Mouse (Mus musculus) layer of hippocampus, adult 11-12 months (tissue): ENCODE results near the gene Slc46a2.

Source experiments
- DNase-seq: peaks from one replicate; pipeline ENCODE4 v3.0.0; 2022; ENCODE audit warnings: low spot score

The Slc46a2 gene

DNA sequence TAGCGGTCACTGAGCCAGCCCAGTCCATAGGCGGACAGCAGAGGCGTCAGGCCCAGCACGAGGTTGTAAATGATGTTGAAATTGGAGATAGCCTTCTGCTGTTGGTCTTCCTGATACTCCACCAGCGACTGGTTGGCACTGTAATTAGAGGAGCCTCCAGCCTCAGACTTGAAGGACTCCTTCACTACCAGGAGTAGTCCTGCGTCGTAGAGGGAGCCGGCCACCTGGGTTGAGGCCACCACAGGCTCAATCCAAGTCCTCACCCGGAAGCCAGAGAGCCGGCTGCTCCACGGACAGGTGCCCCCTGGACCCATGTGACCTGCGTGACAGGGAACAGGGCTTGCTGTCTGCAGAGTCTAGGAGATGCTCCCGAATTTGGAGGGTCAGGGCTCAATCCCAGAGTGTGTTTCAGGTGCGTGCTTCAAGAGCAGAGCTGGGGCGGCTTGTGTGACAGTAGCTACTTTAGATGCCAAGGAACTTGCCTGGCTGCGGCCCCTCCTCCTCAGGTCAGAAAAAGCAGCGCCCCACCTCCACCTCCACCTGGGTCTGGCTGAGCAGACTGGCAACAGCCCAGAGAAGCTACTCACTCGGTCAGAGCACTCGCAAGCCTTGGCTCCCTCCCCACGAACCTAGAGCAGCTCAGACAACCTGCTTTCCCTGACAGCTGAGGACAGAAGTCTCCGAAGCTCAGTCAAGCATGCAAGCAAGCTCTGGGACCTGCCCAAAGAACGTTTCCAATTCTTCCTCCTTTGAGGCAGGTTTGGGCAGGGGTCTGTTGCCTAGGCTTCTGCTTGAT is at the start of gene Slc46a2:
Gene Slc46a2 (minus strand): TSS at position 449 of the 796 bp plus-strand sequence.
- no peak for DNase-seq

DNA sequence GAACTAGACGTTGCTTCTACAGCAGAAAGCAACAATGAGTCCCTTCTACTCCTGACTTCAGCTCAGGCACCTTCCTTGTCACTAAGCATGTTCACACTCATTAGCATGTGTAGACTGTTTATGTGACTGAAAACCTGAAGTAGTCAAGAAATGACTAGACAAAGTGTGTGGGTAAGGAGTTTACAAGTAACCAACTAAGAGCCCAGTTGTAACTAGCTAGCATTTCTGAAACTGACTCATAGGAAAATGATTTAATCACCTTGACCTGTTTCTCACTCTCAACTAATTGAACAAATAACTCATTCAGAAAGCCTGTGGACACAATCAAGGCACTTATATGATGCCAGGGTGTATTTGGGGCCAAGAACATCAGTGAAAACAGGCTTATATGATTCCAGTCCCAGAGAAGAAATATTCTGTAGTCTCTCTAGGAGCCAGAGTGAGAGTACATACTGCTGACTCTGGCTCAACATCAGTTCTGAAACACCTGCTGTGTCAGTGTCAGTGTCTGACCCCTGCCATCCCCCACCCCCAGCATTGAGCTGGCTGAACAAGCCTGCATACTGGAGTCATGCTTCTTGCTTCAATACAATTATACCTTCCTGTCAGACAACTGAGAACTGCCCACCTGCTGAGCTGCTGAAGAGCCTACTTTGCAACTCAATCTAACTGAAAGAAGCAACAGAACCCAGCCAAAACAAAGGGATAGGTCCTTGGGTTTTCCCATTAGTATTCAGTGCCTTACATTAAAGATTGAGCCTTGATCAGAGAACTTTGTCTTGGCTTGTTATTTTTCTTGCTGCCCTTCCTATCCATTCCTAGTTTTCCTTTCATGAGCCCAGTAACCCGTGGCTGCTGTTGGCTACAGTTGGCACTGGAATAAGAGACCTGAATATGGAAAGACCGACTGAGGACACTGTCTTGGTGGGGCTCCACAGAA is 48.8 kb upstream of the Slc46a2 start, which contains the start of gene Mup6:
Gene Mup6 (plus strand): TSS at position 890 of the 940 bp plus-strand sequence.
- DNase-seq: no peak

DNA sequence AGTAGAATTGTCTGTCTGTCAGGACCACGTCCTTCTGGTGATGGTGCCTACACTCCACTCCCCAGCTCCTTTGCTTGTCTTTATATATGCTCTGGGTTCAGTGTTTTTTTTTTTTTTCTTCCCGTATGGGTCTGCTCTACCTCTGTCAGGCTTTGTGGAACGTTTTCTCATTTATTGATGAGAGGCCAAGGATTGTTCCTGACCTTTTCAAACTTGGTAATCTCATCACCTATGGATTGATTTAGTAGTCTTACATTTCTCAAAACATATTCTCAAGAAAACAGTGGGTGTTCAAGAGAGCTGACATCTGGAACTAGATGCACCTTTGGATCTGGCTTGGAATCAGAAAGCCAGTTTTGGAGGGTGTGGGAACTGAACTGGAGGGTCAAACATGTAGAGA is 45.8 kb upstream of the Slc46a2 start, which contains the start of gene Mup4:
Gene Mup4 (minus strand): TSS at position 101 of the 400 bp plus-strand sequence.
- no peak for DNase-seq

DNA sequence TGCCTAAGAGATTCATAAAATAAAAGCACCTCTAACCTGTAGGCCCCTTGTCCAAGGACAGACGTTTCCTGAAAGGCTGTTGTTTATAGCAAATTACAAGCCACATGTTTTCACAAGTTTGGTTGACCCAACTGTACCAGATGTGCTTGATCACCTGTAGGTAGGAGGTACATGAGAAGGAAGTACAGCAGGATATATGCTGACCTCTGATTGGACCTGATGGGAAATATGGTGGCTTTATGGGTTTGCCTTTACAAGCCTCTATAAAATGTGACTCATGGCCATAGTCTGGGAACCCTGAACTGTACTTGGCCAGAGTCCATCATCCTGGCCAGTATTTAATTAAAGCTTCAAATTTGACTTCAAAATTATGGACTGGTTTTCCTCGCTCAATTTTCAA is 22.7 kb upstream of the Slc46a2 start:
- DNase-seq: no peak

DNA sequence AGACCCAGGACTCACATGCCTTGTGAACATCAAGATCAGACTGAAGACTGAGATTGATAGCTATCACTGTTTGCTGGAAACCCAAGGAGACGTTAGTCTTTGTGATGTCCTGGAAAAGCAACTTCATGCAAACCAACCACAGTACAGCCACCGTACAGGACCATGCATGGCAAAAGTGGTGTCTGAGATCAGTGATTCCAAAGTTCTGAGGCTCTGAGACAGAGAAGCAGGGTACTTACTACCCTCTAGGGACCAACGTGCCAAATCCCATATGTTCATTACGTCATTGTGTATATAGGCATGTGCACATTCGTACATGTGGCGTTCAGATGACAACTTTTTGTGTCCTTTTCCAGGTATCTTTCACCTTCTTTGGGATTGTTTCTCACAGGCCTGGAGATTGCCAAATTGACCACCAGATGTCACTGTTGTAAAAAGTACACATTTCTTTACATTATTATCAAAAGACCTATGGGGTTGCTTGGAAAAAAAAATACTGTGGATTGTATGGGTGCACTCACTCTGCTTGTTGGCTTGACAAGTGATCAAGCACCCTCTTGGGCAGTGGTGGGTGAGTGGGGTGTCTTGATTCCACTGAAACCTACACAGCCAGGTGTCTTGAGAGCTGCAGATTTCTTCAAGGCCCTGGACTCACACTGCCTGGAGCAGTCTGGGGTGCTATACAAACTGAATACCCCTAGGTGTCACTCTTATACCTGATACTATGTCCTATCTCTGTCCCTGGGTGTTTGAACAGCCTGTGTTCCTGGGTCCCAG is 17.8 kb upstream of the Slc46a2 start:
- DNase-seq: peak; percentile 8

DNA sequence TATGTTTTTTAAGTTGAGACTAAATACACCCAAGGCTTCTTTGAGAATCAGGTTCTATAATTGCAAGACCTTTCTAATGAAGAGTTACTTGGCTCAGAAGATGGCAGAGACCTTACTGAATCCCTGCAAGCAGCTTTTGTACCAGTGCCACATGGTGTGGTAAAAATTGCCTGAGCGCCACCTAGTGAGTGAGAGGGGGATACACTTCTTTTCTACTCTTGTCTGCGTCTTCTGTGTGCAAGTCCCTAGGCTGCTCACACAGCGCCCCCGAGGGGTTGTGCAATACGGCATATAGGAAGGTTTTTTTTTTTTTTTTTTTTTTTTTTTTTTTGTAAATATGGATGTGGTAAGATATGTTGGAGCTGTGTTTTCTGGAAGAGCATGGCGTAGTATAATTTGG is 13.5 kb upstream of the Slc46a2 start:
- DNase-seq: peak; percentile 81

DNA sequence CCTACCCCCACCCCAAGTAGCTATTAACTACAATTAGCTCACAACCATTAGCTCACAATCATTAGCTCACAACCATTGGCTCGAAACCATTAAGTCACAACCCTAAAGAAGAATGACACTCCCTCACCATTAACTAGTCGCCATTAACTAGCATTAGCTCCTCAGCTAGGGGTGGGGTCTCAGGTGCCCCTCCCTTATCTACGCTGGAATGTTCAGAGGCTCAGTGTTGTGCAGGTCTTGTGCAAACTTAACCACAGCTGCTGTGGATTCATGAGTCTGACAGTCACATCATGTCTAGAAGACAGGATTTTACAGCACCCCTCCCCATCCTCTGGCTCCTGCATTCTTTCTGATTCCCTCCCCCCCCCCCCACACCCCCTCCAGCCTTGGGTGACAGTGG is 12.8 kb upstream of the Slc46a2 start:
- no peak for DNase-seq

- DNase-seq: no peak
Observed at GRCm38 (mm10) chr4:59925082-59925481, 10.2 kb upstream of the Slc46a2 start.

DNA sequence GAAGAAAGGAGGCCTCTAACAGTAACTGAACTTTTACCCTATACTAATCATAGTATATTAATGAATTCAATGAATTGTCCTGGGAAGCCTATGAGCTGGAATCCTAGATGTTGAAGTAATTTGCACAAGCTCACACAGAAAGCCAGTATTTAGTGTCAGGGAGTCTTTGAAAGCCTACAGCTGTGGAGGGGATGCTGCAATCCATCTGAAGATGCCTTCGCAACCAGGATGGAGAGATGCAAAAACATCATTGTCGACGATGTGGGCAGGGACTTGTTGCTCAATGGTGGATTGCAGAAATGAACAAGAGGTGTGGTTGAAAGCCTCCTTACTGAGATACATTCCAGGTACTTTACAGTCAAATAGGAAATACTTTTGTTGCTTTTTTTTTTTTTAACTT is 3.1 kb upstream of the Slc46a2 start:
- DNase-seq: no peak

- no peak for DNase-seq
Observed at GRCm38 (mm10) chr4:59908785-59909184, 6.1 kb downstream of the Slc46a2 start.

DNA sequence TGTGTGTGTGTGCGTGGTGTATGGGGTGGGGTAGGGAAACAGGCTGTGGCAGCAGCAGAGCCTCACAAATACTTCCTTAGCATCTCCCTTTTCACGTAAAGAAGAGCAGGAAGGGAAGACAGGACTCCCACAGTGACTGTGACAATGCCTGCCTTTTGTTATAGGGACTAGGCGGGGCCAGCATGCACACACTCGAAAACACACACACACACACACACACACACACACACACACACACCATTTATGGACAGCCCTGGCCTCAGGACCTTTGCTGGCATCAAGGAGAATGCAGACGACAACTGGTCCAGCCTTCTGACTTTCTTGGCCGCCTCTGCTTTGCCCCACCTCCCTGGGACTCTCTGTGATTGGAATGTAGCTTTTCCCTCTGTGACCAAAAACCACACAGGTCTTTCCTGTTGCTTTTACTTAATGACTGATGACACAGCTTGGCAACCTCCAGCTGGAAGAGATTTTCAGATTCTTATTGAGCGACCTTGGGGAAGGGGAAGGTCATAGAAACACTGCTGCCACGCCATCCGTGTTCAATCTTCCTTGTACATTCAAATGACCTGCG is 7.1 kb downstream of the Slc46a2 start:
- no peak for DNase-seq

GRCm38 (mm10) chr4:59907092-59907491 is 7.8 kb downstream of the Slc46a2 start:
- no peak for DNase-seq

- DNase-seq: no peak
Observed at GRCm38 (mm10) chr4:59902547-59902946, 12.3 kb downstream of the Slc46a2 start.

- DNase-seq: no peak
Observed at GRCm38 (mm10) chr4:59901810-59902209, 13.0 kb downstream of the Slc46a2 start.

DNA sequence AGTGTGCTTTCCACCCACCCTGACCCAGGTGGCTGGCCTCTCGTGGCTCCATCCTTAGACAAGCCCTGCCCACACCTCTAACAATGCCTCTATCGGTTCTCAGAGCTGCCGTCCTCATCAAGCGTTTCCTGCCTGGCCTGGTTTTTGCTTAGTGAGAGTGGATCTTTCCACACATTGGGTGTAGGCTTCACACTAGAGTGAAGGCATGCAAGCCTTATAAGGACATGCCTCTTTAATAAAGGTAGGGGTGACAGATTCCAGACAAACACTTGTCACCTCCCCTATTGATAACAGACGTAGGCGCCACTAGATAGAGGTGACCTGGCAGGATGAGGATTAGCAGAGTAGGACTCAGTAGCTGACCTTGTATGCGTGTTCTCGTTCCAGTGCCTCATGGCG is 16.3 kb downstream of the Slc46a2 start:
- no peak for DNase-seq

GRCm38 (mm10) chr4:59897814-59898520 is 16.9 kb downstream of the Slc46a2 start:
- no peak for DNase-seq

GRCm38 (mm10) chr4:59896000-59896399 is 18.9 kb downstream of the Slc46a2 start:
- no peak for DNase-seq

DNA sequence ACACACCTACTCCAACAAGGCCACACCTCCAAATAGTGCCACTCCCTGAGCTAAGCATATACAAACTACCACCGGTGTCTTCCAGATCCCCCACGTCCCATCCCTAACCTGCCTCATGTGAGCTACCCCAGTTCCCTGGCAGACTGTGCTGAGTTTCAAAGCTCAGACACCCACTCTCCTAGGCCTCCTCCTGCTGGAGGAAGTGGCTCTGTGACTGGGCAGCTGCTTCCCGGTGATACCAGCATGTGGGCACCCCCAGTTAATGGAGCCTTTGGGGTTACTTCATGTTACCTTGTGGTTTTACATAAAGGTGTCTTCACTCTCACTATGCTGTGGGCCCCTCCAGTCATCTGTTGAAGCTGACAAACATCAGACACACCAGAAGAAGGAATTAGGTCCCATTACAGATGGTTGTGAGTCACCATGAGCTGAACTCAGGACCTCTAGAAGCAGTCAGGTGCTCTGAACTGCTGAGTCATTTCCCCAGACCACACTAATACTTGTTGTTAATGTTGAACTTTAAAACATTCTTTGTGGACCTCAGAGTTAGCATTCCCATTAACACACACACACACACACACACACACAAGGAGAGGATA is 19.8 kb downstream of the Slc46a2 start:
- no peak for DNase-seq

GRCm38 (mm10) chr4:59894415-59894814 is 20.4 kb downstream of the Slc46a2 start:
- DNase-seq: no peak

- no peak for DNase-seq
Observed at GRCm38 (mm10) chr4:59892731-59893130, 22.1 kb downstream of the Slc46a2 start.
